Mouse (Mus musculus) adrenal gland, postnatal 25 days (tissue): ENCODE results near the gene Copa. TPM values are rescaled to one million over a fixed set of nuclear protein-coding genes. Genes with fewer than 3 reads are reported as not detected.
A peak's percentile ranks its signal among the peaks of the same experiment; 100 is the strongest.

ENCODE experiments used
- DNase-seq: peaks from one replicate; pipeline ENCODE4 v3.0.0; 2021; ENCODE audit warnings: mixed read lengths
- long read RNA-seq: library from polyadenylated mRNA; stranded (forward); transcript quantifications from one replicate; pipeline ENCODE4 v2.0.0, GENCODE M21; 2021
- total RNA-seq: library from RNA; stranded (reverse); gene quantifications from 2 replicates; pipeline ENCODE4 v1.2.3, GENCODE M21; 2021

The Copa gene
- total RNA-seq = 184 and 190 TPM in 2 replicates
- long read RNA-seq, full-length matches to known transcripts = 95 of 145 reads
- long read RNA-seq, partial matches to known transcripts = 42 of 145 reads
- long read RNA-seq, other reads (novel, unspliced or antisense) = 8 of 145 reads

DNA sequence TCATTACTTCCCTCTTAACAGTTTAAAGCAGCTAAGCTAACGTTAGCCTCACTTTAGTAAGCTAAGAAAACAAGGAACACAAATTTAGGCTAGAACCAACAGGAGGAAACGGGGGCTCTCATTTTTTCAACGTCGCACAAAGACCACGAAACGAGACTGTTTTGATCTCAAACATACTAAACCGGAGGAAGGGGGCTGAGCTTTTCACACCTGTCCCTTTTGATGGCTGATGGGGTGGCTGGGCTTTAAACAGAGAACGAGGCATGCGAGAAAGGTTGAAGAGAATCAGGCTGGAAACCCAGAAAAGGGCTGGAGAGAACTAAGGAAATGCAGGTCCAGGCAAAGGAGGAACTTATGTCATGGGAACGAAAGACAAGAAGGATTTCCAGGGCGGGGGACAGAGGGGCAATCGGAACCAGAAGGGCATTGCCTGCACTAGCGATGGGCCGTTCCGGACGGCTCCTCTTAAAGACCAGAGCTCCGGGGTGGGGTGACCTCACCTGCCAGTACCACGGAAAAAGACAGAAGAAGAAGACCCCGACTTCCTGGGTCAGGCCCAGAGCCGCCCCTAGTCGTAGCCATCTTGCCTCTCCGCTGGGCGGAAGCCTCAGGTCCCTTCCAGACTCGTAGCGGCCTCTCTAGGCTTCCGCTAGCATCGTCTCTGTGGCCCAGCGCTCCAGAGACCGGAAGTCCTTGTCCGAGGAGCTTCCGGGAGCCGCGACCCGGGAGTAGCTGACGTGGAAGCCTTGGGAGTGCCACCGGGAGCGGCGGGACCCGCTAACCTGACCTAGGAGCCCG is at the start of gene Copa, which contains the start of gene Ncstn:
Gene Copa (plus strand): TSS at position 429 of the 798 bp plus-strand sequence.
Gene Ncstn (minus strand): TSS at position 695 of the 798 bp plus-strand sequence.
- peak; percentile 89 for DNase-seq

- no peak for DNase-seq
These were observed 35.9 kb upstream of the Copa start for GRCm38 (mm10) chr1:172046410-172046809.

DNA sequence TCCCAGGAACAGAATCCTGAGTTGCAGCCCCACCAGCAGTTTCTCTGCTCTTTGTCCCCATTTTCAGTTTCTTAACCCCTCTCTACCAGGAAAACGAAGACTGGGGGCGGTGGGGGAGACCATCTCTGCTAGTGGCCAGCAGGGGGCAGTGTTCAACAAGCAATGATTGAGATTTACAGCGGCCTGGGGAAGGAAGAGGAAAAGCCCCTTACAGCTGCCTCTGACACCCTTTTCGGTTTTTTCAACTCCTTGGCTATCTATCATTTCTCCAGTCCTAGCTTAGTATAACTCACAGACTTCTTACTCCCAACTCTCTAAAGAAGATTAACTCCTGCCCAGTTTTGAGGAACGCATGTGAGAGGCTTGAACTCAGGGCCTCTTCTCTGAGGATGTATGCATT is 35.4 kb upstream of the Copa start:
- DNase-seq = peak; percentile 77

- DNase-seq = no peak
These were observed 34.0 kb upstream of the Copa start for GRCm38 (mm10) chr1:172048241-172048734.

DNA sequence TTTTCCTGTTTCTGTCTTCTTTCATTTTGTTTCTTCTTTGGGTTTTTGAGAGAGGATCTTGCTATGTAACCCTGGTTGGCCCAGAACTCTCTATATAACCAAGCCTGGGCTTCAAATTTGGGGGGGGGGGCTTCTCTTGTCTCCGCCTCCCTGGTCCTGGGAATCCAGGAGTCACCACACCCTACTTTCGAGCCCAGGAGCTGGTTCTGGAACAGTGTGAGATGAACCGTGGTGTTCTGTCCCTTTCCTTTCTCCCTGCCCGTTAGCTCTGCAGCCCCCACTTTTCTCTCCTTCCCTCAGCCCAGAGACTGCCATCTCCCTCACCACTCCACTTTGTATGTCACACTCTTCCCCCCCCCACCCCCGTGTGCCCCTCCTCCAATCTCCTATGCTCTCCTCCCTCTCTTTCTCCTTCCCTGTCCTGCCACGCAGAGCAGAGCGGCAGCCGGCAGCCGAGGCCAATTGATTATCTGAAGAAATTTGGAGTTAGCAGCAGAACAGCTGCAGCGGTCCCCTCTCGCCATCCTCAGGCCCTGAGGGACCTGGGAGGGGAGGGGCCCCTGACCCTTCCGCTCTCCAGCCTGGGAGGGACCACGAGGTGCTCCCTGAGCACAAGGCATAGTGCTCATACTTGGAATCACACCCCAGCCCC is 33.1 kb upstream of the Copa start:
- no peak for DNase-seq

DNA sequence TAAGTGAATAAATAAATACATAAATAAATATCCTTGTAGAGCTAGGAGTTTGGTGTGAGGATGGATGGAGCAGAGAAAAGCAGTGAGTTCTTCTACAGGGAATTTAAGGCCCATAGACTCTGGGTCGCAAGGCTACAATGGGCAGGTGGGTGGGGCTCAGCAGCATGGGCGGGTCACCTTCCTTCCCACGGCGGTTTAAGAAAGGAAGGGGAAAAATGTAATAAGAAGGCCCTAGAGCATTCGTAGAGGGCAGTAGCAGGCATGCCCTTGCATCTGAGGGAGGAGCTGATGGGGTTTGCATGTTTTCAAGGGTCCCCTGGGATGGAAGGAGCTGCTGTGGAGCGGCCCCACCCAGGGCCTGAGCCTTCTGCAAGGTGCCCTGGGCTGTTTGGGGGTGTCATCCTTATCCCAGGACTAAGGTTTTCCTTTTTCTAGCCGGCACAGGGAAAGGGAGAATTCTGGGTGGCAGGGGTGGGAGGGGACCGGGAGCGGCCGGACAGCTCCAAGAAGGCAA is 29.5 kb upstream of the Copa start:
- no peak for DNase-seq

DNA sequence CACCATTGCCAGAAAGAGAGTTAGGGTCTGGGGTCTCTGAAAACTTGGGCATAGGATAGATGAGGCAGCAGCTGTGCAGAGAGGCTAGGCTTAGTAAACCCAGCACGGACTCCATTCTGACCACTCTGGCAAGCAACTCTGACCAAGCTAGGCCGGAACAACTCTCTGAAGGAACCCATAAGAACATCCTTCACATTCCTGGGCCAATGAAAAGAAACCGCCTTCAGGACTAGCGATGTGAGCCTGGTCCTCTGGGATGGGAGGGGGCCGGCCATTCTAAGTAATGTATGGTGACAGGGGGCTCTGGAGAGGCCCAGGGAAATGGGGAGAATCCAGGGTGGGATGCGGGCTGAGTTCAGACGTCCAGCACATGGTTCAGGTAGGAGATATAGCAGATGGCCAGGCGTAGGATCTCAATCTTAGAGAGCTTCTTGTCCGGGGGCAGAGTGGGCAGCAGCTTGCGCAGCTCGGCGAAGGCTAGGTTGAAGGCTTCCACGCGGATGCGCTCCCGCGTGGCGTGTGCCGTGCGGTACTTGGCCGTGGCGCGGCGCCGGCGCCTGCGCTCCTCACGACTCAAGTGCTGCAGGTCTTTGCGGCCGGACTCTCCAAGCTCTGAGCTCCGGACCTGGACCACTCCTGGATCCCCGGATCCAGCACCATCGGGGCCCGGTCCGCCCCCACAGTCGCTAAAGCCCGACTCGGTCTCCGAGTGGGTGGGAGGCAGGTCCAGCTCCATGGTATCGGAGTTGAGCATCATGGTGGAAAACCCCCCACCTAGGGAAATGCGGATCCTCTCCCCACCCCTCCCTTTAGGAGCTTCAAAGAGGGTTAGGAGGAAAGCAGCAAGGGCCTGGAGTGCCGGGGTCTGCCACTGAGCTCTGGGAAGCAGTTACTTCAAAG is 28.5 kb upstream of the Copa start:
- no peak for DNase-seq

DNA sequence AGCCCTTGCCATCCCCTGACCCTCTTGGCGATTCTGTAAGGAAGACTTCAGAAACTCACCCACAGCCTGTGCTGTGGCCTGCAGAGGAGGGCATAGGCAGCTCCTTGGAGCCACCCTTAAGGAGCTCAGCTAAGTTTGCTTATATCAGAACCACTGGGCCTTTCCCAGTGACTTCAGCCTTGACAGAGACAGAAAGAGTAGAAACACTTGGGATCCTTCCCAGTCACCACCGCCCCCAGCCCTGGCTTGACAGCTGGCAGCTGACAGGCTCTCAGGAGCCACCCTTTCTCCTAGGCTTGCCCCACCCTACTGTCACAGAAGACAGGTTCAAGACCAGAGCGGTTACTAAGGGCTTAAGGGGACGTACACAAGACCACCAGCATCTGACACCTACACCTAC is 26.1 kb upstream of the Copa start:
- DNase-seq = no peak

DNA sequence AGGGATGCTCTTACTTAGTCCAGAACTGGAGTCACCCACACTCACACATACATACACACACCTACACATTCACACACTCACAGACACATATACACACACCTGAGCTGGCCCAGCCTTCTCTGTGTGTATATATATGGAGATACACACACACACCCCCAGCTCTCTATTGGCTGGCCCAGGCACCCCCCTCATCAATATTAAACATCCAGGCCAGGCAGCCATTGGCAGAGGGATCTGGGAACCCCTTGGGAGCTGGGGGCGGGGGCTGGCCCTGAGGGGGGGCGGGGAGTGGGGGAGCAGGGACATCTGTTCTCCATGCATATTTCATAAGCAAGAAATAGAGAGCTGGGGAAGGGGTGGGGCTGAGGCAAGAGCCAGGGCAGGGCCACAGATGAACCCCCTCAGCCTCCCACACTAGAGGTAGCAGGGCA is 24.8 kb upstream of the Copa start, which contains the start of gene Nhlh1:
Gene Nhlh1 (minus strand): TSS at position 83 of the 431 bp plus-strand sequence.
- DNase-seq = no peak

- no peak for DNase-seq
These were observed 24.0 kb upstream of the Copa start for GRCm38 (mm10) chr1:172058321-172058720.

- no peak for DNase-seq
These were observed 23.5 kb upstream of the Copa start for GRCm38 (mm10) chr1:172058874-172059273.

DNA sequence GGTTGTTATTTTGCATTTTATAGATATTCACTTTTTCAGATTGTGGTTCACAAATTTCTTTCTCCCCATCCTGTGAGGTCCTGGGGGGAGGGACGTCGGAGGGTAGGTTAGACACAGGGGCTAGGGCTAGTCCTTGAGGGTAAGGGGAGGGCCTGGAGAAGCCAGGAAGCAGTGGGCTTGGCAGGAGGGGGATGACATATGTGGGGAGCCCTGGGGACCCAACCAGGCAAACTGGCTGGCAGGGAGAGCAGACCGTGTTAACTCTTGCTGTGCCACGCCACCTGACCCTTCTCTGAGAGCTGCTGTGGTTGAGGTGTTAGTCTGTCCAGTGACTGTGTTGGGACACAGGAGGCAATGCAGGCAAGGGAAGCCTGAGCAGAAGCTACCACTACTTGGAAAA is 21.7 kb upstream of the Copa start:
- DNase-seq = no peak

DNA sequence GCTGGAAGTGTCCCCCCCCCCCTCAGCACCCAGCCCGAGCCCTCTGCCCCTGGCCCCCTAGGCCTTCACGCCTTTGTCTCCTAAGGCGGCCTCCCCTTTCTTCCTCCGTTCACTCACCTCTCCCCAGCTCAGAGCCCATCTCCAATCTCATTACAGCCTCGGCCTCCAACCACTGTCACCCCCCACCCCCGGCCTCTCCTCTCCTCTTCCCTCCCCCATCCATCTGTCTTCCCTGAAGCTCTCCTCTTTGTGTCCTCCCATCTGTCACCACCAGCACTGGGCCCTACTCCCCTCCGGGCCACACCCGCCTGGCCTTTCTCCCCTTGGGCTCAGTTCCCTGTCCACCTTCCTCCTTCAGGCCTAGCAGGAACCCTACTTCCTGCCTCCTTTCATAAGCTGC is 21.1 kb upstream of the Copa start:
- no peak for DNase-seq

DNA sequence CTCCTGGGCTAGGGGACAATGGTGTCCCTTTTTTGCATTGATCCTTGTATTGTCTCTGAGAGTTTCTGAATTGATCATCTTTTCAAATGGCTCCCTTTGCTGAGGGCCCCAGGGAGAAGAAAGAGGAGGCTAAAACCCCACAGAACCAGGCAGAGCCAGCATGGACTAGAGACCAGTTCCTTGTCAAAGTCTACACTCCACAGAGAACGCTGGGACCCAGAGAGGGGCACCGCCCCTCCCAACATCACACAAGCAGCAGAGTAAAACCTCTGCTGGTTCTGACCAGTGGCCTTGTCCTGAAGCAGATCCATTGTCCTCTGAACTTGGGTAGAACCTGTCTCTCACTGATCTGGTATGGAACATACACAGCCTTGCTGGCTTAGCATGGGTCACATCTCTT is 20.2 kb upstream of the Copa start:
- no peak for DNase-seq

- DNase-seq = no peak
These were observed 18.9 kb upstream of the Copa start for GRCm38 (mm10) chr1:172063291-172064023.

- DNase-seq = no peak
These were observed 17.7 kb upstream of the Copa start for GRCm38 (mm10) chr1:172064613-172065141.

GRCm38 (mm10) chr1:172070227-172070626 is 12.1 kb upstream of the Copa start:
- no peak for DNase-seq

GRCm38 (mm10) chr1:172071556-172071955 is 10.8 kb upstream of the Copa start:
- no peak for DNase-seq

- DNase-seq = no peak
These were observed 9.7 kb upstream of the Copa start for GRCm38 (mm10) chr1:172072604-172073003.

GRCm38 (mm10) chr1:172077981-172078380 is 4.3 kb upstream of the Copa start:
- peak; percentile 38 for DNase-seq
